Mouse (Mus musculus) brain, embryonic 18.5 days (tissue): Measurements from ENCODE around the gene Olfr477.
"Not testable (repeated sequence)": the region's sequence is repeated elsewhere in the genome, so short reads cannot be mapped to it uniquely, and the experiment has no call there.

ENCODE experiments used
- DNase-seq: peaks from one replicate; pipeline ENCODE4 v3.0.0-alpha.2; 2012; ENCODE audit warnings: low read depth, low spot score

The Olfr477 gene

GRCm38 (mm10) chr7:107986393-107986792, at the start of gene Olfr477:
TSS of gene Olfr477 (plus strand) at chr7:107986693.
- no peak for DNase-seq

GRCm38 (mm10) chr7:107952539-107952938, 34.0 kb upstream of the Olfr477 start:
- not testable (repeated sequence) for DNase-seq

GRCm38 (mm10) chr7:107954343-107954742, 32.1 kb upstream of the Olfr477 start, which contains the start of gene Olfr474:
TSS of gene Olfr474 (plus strand) at chr7:107954643.
- DNase-seq: no peak

GRCm38 (mm10) chr7:107964503-107964902, 22.0 kb upstream of the Olfr477 start, which contains the start of gene Olfr476:
TSS of gene Olfr476 (plus strand) at chr7:107964803.
- no peak for DNase-seq

GRCm38 (mm10) chr7:108014256-108014655, 27.8 kb downstream of the Olfr477 start:
- not testable (repeated sequence) for DNase-seq

GRCm38 (mm10) chr7:108033889-108034288, 47.4 kb downstream of the Olfr477 start, which contains the start of gene Olfr478:
TSS of gene Olfr478 (minus strand) at chr7:108033989.
- no peak for DNase-seq
